Mouse (Mus musculus) lung, embryonic 14.5 days (tissue): ENCODE results near the gene Ric3. TPM values are rescaled to one million over a fixed set of nuclear protein-coding genes. Genes with fewer than 3 reads are reported as not detected.
A peak's percentile ranks its signal among the peaks of the same experiment; 100 is the strongest.

Source experiments
- ATAC-seq: fragments of 200-750 bp; cut with Nextera tagmentation; 2 replicates; pipeline ENCODE4 v1.8.0; 2017; ENCODE audit warnings: mild to moderate bottlenecking, moderate TSS enrichment, moderate library complexity; ENCODE audit not compliant: insufficient read depth
- DNase-seq: peaks from one replicate; pipeline ENCODE4 v3.0.0-alpha.2; 2015
- H3K27ac ChIP-seq: fragments of 300-500 bp; sonication (generic); 2 replicates; pipeline ENCODE4 v1.5.1; 2014; ENCODE audit warnings: low read depth, mild to moderate bottlenecking, moderate library complexity
- H3K27me3 ChIP-seq: fragments of 300-500 bp; sonication (generic); 2 replicates; pipeline ENCODE4 v1.6.1; 2014; ENCODE audit warnings: low read length, control low read depth; ENCODE audit not compliant: insufficient read depth
- H3K36me3 ChIP-seq: fragments of 300-500 bp; sonication (generic); 2 replicates; pipeline ENCODE4 v1.6.1; 2014; ENCODE audit warnings: control low read depth; ENCODE audit not compliant: insufficient read depth
- H3K4me1 ChIP-seq: fragments of 300-500 bp; sonication (generic); 2 replicates; pipeline ENCODE4 v1.6.1; 2014; ENCODE audit warnings: antibody characterized with exemption, control low read depth; ENCODE audit not compliant: insufficient read depth
- H3K4me2 ChIP-seq: fragments of 300-500 bp; sonication (generic); 2 replicates; pipeline ENCODE4 v1.6.1; 2014; ENCODE audit warnings: mild to moderate bottlenecking
- H3K4me3 ChIP-seq: fragments of 300-500 bp; sonication (generic); 2 replicates; pipeline ENCODE4 v1.5.1; 2014; ENCODE audit warnings: low read depth, low read length
- H3K9ac ChIP-seq: fragments of 300-500 bp; sonication (generic); 2 replicates; pipeline ENCODE4 v1.6.1; 2014
- H3K9me3 ChIP-seq: fragments of 300-500 bp; sonication (generic); 2 replicates; pipeline ENCODE4 v1.6.1; 2016; ENCODE audit warnings: low read depth, low read length, control low read depth
- CTCF ChIP-seq: IDR thresholded peaks from 2 replicates; pipeline ENCODE4 v1.5.1; 2016; ENCODE audit warnings: antibody characterized with exemption, low read depth
- WGBS: fragments of 180-500 bp; shearing (Covaris S2); extraction: QIAGEN DNeasy Blood & Tissue Kit; methylation state at CpG from one replicate; pipeline ENCODE4 v1.1.7; 2014; 5-methylcytosine and 5-hydroxymethylcytosine counted together
- polyA plus RNA-seq: library from polyadenylated mRNA; unstranded; fragments of >200 nt; fragmentation: Nextera tagmentation; extraction: Ambion mirVana; gene quantifications from 2 replicates; pipeline ENCODE4 v1.2.1, GENCODE M21; 2014

Ric3 gene
- polyA plus RNA-seq, 1 experiment from 2014 or later, result 1.1 TPM

DNA sequence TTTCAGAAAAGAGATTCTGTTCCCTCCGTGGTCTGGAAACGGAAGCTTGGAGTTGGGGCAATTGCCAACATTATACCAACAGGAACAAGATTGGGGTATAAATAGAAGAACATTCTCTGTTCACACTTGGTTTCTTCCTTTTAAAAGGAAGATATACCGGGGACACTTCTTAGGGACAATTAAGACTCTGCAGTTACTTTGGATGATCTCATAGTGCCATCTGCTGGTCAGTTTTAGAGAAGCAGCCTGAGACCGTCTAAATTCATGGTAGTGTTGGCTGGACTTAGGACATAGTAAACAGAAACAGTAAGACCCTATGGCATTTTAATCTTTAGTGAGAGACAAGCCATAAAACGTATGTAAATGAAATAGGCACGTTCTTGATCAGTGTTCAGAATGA lies 54.9 kb downstream of the Ric3 start:
- Histone ChIP-seq H3K27ac (no peak overlapping the region), H3K9ac (no peak overlapping the region), H3K4me3 (no peak overlapping the region), H3K36me3 (no peaks in the 10 kb centered on the region), H3K9me3 (no peaks in the 10 kb centered on the region), H3K27me3 (no peaks in the 10 kb centered on the region), H3K4me1 (no peaks in the 10 kb centered on the region), H3K4me2 (no peak overlapping the region)
- peak; percentile 78 for TF ChIP-seq CTCF
- WGBS, result 25% methylated on average over 6 of the region's 6 CpGs
- ATAC-seq (peak; percentile 58), DNase-seq (peak; percentile 88)

DNA sequence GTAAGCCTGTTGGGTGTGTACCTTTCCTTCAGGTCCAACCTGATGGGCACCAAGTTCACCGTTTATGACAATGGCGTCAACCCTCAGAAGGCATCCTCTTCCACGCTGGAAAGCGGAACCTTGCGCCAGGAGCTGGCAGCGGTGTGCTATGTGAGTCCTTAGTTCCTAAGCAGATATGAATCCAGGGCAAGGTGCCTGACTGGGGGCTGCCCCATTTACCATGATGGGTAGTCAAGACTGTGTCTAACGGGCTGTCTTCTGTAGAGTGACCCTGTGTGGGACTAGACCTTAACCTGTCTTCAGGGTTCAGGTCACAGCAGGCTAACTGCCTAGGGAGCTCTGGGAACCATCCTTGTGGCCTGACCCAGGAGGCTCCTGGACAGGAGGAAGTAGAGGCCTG lies 55.4 kb downstream of the Ric3 start:
- 92% methylated on average over 7 of the region's 7 CpGs for WGBS
- no peak overlapping the region for H3K27ac ChIP-seq
- H3K27me3 ChIP-seq, result no peaks in the 10 kb centered on the region
- no peaks in the 10 kb centered on the region for H3K9me3 ChIP-seq
- H3K36me3 ChIP-seq, result no peaks in the 10 kb centered on the region
- ATAC-seq (no peak), DNase-seq (no peak)
- H3K4me1 ChIP-seq, result no peaks in the 10 kb centered on the region
- no peak for TF ChIP-seq CTCF
- H3K9ac ChIP-seq, result no peak overlapping the region
- H3K4me2 ChIP-seq, result no peak overlapping the region
- H3K4me3 ChIP-seq, result no peak overlapping the region

DNA sequence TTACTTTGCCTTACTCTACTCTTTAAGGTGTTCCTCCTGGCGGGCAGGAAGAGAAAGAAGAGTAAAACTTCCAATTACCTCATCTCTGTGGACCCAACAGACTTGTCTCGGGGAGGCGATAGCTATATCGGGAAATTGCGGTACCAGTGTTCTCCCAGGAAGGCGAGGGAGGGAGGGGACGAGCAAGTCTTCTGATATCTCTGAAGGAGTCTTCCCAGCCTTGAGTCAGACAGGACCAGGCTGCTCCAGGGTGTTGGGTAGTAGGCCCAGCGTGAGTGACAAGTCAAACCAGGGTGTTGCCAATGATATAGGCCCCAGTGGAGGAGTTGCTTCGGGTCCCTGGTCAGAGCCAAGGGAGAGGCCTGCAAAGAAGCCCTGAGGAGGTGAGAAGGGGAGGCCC lies 56.2 kb downstream of the Ric3 start:
- no peaks in the 10 kb centered on the region for H3K4me1 ChIP-seq
- WGBS, result 86% methylated on average over 9 of the region's 9 CpGs
- H3K4me3 ChIP-seq, result no peak overlapping the region
- H3K9me3 ChIP-seq, result no peaks in the 10 kb centered on the region
- no peak overlapping the region for H3K9ac ChIP-seq
- H3K4me2 ChIP-seq, result no peak overlapping the region
- H3K36me3 ChIP-seq, result no peaks in the 10 kb centered on the region
- no peak overlapping the region for H3K27ac ChIP-seq
- no peak for ATAC-seq
- no peak for DNase-seq
- H3K27me3 ChIP-seq, result no peaks in the 10 kb centered on the region
- TF ChIP-seq CTCF, result no peak

DNA sequence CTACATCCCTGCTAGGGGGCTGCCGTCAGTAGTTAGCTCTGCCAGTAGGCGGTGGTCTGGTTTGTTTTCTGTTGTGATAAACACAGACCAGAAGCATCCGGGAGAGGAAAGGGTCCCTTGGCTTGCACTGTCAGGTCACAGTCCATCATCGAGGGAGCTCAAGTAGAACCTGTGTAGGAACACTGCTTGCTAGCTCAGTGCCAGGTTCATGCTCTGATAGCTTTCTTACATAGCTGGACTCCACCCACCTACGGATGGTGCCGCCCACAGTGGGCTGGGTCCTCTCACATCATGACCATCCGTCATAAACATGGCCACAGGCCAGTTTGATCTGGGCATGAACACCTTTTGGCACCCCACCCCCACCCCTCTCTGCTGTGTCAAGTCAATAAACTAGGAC lies 57.4 kb downstream of the Ric3 start:
- no peaks in the 10 kb centered on the region for H3K9me3 ChIP-seq
- no peak for ATAC-seq
- 75% methylated on average over 7 of the region's 7 CpGs for WGBS
- no peaks in the 10 kb centered on the region for H3K27me3 ChIP-seq
- no peak overlapping the region for H3K4me3 ChIP-seq
- H3K4me2 ChIP-seq, result no peak overlapping the region
- no peaks in the 10 kb centered on the region for H3K4me1 ChIP-seq
- no peak for DNase-seq
- no peak for TF ChIP-seq CTCF
- H3K27ac ChIP-seq, result no peak overlapping the region
- H3K9ac ChIP-seq, result no peak overlapping the region
- H3K36me3 ChIP-seq, result no peaks in the 10 kb centered on the region

DNA sequence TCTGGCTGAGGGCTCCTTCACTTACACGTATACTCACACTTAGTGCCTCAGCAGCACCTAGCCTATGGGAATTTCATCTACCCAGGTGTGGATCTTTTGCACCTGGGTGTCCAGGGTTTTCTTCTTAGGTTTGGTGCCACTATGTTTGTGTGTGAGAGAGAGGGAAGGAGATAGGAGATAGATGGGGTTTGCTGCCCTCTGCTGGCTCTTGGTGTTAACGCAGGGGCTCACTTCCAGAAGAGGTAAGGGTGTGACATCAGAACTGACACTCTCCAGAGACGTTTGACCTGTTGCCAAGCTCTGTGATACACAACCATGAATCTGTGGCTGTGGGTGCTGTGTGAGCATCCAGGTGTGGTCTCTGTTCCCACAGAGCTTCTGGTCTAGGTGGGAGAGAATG lies 61.7 kb downstream of the Ric3 start:
- H3K4me1 ChIP-seq, result no peaks in the 10 kb centered on the region
- no peak overlapping the region for H3K27ac ChIP-seq
- H3K36me3 ChIP-seq, result no peaks in the 10 kb centered on the region
- no peak overlapping the region for H3K9ac ChIP-seq
- no peaks in the 10 kb centered on the region for H3K9me3 ChIP-seq
- ATAC-seq (0 out of 2 replicates have a peak, but pooled peaks have one; percentile 22), DNase-seq (peak; percentile 80)
- no peak overlapping the region for H3K4me3 ChIP-seq
- H3K4me2 ChIP-seq, result no peak overlapping the region
- TF ChIP-seq CTCF, result peak; percentile 83
- 13% methylated on average over 3 of the region's 3 CpGs for WGBS
- H3K27me3 ChIP-seq, result no peaks in the 10 kb centered on the region

DNA sequence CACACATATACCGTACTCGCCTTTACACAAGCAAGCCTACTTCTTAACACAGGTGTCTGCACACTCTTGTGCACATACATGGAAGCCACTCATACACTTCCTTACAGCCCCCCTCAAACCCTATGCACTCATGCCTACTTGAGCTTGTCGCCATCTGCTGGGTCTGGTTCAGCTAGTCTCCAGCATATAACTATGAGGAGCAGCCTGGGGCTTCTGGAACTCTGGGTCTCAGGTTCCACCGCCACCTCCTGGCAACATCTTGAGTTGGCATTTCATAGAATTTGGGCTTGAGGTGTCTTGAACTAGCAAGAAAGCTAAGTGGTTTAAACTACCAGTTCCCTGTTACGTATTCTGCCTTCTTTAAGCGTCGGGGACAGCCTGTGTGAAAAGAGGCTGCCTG lies 63.9 kb downstream of the Ric3 start:
- H3K27me3 ChIP-seq, result no peaks in the 10 kb centered on the region
- TF ChIP-seq CTCF, result peak; percentile 7; the same call in 1 of the 2 replicates

DNA sequence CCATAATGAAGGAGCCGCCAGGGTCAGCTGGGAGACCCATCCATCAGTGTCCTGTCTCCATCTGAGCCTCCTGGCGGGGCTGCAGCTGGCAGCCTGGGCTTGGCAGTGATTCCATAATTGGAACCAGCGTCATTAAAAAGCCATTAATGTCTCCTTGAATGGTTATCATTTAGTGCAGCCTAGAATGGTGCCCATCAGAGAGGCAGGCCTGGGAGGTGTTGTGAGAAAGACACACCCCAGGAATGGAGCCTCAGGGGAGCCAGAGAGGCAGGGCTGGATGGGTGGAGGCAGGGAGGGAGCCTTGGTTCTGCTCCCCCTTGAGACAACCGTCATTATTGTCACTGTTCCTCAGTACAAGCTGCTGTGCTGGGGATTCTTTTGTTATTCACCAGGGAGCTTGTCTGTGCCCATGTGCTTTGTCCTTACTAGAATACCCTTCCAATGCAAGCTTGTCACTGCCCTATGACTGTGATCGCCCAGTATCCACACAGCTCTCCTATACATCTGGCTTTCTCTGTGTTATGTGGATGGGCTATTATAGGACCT lies 66.7 kb downstream of the Ric3 start:
- Histone ChIP-seq H3K27ac (no peak overlapping the region), H3K36me3 (no peaks in the 10 kb centered on the region), H3K4me1 (no peaks in the 10 kb centered on the region), H3K9ac (no peak overlapping the region), H3K4me3 (no peak overlapping the region), H3K27me3 (peaks cover 7% of the 10 kb centered on the region), H3K4me2 (no peak overlapping the region), H3K9me3 (no peaks in the 10 kb centered on the region)
- ATAC-seq (peak; percentile 12; the same call in 1 of the 2 replicates), DNase-seq (no peak)
- no peak for TF ChIP-seq CTCF
- WGBS, result 28% methylated on average over 5 of the region's 5 CpGs

More for the DNA sequence above, 63.9 kb downstream of the Ric3 start:
- WGBS, result 85% methylated on average over 7 of the region's 7 CpGs
- no peak overlapping the region for H3K27ac ChIP-seq
- H3K4me1 ChIP-seq, result no peaks in the 10 kb centered on the region
- ATAC-seq, result no peak
- no peaks in the 10 kb centered on the region for H3K36me3 ChIP-seq
- no peak overlapping the region for H3K4me2 ChIP-seq
- no peak overlapping the region for H3K9ac ChIP-seq
- no peaks in the 10 kb centered on the region for H3K9me3 ChIP-seq
- H3K4me3 ChIP-seq, result no peak overlapping the region
- no peak for DNase-seq

DNA sequence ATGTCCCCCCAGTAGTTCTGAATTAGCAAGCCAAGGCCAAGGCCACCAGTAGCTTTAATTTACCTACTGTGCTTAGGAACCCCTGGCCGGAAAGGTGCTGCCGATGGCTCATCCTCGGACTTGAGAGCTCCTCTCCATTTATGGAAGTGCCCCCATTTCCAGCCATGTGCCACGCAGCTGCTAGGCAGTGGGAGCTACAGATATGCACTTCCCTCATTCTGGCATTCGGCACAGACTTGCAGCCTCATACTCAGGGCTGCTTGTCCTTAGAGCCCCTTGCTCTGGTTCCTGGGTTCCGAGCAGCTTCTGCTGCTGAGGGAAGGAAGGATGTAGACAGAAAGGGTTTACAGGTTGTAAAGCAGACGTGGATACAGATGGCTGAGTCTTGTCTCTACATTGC lies 68.3 kb downstream of the Ric3 start:
- Histone ChIP-seq H3K27ac (no peak overlapping the region), H3K4me1 (no peaks in the 10 kb centered on the region), H3K4me2 (no peak overlapping the region), H3K27me3 (peaks cover 23% of the 10 kb centered on the region), H3K9ac (no peak overlapping the region), H3K9me3 (no peaks in the 10 kb centered on the region), H3K36me3 (no peaks in the 10 kb centered on the region), H3K4me3 (no peak overlapping the region)
- 71% methylated on average over 7 of the region's 7 CpGs for WGBS
- DNase-seq (no peak), ATAC-seq (no peak)
- no peak for TF ChIP-seq CTCF
